Mouse (Mus musculus): ENCODE results near the gene Trim25.

GRCm38 (mm10) chr11:89003078-89003477 lies 3.9 kb downstream of the Trim25 start:
- no peak for TF ChIP-seq CTCF (IDR thresholded peaks at IDR 0.05; ENCODE audit: low read depth, low read length)
- TF ChIP-seq POLR2A (IDR thresholded peaks at IDR 0.05; ENCODE audit: extremely low read depth, insufficient read depth, low read length): no peak

All from liver, adult 2 months (tissue).